Mouse (Mus musculus): ENCODE data around the gene Rheb.
"Not testable (repeated sequence)": the region's sequence is repeated elsewhere in the genome, so short reads cannot be mapped to it uniquely, and the experiment has no call there.

The Rheb gene

DNA sequence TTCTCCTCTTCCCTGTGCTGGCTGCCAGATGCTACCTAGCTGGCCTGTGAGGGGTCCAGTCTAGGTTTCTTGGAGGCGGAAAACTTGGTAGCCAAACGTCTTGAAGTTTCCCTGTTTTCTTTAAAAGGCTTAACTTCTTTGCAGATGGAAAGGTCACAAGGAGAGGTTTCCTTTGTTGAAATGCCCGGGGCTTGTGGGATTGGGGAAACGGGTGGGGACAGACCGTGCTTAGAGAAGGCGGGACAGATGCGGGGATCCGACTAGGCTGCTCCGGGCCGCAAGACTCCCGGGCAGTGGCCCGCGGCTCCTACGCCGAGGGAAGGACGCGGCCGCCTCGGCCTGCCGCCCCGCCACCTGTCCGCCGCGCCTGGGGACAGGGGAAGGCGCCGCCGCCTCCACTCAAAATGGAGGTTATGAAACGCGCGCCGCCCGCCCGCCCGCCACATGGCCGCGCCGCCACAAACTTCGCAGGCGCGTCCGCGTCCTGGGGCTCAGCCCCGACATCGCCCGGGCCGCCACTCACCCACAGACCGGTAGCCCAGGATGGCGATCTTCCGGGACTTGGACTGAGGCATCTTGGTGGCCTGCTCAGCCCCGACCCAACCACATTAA, 656 bp downstream of the Rheb start:
- DNase-seq, result peak in 1 of 2 experiments; percentile 67

DNA sequence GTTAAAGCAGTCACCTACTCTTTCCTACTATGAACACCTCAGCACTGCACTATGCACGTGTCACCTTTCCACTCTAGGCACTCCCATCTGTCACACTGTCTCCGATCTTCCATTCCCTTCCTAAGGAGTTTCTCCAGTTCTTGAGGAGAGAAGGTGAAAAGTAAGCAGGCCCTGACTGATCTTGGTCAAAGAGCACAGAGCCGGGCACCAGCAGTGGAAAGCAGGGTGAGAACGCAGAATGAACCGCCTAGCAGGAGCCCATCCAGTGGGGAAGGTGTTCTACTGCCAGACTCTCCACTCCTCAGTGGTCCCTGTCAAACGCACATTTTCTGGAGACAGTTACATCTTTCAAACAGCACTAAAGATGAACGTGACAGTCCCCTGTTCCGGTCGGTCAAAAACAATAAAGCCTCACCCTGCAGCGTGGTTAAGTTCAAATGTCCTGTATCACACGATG, 1.4 kb downstream of the Rheb start:
- DNase-seq, result peak in 1 of 2 experiments; percentile 31

DNA sequence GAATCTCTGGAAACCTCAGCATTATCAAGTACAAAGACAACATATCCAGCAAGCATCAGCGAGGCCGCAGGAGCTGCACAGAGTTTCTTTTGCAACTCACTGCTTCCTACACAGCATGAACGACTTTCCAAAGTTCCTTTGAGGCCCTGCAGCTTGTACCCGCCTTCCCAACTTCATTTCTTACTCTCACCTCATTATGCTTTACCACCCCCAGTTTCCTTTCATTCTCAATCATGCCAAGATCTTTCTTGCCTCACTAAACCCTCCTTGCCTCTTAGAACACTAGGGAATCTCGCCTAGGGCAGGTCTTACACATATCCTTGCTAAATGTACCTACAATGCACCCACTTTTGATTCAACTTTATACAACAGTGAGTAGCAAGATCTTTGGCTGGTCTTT, 7.9 kb downstream of the Rheb start:
- DNase-seq, result no peak

DNA sequence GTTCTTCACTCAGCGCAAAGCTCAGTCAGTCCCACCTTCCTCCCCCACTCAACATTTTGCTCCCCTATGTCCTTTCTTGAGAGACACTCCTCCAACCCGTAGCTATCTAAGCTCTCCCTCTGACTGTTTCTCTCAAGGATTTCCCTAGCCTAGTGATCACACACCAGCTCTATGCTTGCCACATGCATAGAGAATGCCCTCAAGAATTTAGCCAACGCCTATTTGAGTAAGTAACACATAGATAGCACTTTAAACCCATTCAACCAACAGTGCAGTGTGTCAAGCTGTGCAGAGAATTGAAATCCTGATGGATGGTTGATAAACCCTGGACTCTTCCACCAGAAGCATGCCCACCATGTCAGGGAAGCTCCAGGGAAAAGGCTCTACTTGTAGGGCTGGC, 10.5 kb downstream of the Rheb start:
- DNase-seq, result no peak

DNA sequence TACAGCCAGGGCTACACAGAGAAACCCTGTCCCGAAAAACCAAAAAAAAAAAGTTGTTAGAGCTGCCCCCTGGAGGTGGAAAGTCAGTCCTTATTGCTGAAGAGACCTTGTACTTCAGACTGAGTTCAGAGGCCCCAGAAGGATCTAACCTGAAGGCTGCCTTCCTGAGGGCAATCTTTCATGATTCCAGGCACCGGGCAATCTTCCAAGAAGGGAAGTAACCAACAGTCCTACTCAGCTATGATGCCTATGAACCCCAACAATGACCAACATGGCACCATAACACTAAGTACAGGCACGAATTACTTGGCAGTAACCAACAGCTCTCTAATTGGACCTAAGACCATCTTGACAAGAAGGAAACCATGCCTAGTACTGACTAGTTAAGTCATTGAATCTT, 14.0 kb downstream of the Rheb start:
- peak; percentile 18 to 39 for DNase-seq

DNA sequence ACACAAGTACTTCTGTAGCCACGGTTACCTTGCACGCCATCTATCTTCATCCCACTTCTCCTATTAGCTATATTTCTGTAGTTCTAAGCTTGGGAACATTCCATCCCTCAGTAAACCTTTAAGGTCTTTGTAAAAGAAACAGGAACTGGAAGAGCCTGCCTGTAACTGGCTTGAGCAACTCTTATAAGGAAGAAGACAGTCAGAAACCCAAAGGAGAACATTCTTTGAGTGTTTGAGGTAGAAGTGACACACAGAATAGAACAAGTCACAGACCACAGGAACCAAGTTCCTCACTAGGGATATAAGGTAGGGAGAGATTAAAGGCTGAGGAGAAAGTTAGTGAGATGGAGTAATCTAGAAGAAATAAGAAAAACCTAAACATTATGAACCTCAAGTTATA, 15.3 kb downstream of the Rheb start:
- no peak for DNase-seq

DNA sequence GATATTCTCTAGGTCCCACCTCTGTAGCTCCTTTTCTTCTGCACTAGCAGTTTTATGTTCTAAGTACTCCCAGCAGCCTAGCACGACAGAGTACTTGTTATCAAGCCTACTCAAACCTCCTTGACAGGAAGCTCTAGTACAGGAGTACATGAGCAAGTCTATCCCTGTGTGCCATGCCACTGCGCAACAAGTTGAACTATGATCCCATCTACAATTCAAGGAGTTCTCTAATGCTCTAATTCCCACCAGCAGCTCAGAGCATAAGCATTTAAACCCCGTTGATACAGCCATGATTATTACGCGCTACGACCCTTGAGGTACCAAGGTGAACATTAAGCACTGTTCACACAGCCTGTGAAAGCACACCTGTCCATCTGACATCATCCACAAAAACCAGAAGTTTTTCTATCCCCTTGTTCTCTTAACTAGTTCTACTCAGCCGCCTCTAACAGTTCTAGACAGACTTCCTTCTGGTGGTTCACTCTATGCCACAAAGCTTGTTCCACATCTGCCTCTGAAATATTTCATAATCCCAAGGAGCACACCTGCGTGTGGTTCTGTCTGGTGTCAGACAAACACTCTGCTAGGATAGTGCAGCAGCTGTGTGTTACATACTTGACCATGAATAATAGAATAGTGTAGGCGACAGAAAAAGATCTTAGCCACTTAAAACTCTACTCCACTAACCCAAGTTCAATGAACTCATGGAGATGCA, 16.2 kb downstream of the Rheb start:
- DNase-seq, result no peak

DNA sequence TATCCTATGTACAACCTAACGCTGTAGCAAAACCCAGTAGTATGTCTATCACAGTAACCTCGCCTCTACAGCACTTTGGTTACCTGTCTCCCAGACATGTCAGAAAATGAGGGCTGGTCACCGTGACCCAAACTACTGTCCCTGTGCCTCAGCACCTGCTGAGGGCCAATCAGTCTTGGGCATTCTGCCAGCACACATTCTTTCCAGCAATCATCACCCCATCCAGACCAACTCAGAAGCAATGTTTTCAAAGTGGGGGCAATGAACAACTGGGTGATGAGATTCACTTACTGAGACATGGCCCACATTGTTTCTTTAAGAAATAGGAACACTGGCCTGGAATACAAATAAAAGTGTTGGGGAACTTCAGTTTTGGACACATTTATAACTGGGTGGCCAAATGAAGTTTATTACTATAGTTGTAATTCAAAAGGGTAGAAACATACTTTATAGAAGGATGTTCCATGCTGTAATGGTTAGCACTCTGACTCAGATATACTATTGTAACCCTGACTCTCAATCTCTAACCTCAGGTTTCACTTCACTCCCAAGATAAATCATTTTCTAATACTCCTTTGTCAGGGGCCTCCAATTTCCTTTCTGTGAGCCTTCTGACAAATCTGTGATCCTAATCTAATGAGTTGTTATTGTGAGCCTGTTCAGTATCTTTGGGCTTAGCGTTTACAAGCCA, 16.9 kb downstream of the Rheb start:
- peak; percentile 23 to 28 for DNase-seq

DNA sequence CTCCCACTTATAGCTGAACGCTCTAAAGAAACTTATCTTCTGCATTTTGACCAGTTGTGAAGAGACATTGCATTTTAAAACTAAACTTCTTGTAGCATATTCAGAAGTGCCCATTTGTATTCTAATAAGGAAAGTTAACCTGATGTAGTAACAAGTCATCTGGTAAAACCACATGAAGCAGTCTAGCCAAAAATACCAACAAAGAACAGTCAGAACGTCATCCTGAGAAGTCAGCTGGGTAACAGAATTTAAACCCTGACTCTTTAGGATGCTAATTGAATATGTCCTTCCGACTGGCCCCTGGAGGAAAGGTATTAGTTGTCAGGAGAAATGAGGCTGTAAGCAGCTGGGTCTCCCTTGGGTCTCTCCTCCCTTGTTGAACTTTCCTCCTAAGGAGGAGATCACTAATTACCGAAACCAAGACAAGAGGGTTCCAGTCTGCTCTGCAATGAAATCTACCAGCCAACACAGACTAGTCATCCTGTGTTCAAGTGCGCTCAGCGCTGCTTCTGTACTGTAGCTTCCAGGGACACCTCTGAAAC, 18.5 kb downstream of the Rheb start:
- no peak for DNase-seq

DNA sequence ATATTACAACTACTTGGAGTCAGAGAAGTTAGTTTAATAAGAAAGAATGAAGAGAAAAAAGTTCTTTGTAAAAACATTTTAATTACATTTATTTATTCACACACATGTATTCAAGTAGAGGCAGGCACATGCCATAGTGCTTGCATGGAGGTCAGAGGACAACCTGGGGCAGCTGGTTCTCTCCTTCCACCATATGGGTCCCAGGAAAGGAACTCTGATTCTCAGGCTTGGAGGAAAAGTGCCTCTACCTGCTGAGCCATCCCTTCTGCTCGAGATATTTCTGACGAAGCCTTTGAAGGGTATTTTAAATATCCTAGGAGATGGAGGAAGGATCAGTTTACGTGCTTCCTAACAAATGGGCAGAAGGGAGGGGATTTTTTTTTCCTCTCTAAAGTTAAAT, 19.6 kb downstream of the Rheb start:
- peak; percentile 34 to 40 for DNase-seq

DNA sequence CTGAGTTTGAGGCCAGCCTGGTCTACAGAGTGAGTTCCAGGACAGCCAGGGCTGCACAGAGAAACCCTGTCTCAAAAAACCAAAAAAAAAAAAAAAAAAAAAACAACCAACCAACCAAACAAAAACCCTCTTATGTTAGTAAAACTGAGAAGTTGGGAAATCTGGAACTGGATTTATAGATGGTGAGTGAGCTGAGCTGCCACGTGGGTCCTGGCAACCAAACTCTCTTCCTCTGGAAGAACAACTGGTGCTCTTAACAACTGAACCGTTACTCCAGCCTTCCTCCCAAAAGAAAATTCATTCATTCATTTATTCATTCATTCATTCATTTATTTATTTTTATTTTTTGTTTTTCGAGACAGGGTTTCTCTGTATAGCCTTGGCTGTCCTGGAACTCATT, 20.2 kb downstream of the Rheb start:
- not testable (repeated sequence) for DNase-seq

DNA sequence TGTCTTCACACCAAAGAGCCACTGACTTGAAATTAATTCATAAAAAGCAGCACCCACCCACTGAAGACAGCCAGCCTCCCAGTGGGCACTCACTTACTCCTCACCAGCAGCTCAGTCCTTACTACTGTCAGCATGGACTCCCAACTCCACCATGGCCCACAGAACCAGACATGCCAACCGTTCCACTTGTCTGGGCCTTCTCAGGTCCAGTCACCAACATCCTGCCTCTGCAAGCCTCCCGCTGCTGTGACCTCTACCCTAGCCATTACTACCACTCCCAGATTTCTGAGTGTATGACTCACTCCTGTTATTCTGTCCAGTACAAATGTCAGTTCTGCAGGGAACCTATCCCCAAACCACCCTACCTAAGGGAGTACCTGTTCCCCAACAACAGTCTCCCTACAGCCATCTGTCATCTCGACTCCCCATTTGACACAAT, 21.0 kb downstream of the Rheb start:
- no peak for DNase-seq

DNA sequence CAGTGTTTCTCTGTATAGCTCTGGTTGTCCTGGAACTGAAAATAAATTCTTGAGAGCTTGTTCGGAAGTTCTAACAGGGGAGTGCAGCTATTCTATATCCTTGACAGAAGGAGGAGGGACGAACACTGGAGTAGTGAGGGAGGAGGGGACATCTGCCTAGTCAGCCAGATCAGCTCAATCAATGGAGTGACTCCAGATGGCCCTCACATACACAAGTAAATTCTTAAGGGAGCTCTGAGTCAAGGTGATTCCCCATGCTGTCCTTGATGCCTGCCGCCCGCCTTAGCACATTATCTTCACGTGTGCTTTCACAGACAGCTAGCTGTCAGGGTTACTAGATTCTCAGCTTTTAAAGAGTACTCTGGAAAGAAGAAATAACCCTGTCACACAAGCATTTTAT, 21.8 kb downstream of the Rheb start:
- DNase-seq, result peak; percentile 50 to 57

DNA sequence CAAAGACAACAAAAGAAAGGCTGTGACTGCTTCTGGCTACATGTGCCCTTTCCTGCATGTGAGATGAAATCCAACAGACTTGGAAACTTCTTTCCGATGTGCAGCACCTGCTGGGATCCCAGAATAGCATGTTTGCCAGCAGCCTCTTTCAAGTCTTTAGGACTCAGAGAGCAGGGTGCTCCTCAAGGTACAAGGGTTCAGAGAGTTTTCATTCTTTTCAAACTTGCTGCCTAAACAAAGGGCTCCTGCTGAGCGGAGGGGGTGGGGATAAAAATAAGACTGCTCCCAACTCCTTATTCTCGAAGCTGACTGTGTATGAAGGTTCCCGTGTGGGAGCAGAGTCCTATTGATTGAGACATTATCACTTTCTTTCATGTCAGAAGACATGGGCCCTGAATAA, 25.2 kb downstream of the Rheb start:
- no peak for DNase-seq

DNA sequence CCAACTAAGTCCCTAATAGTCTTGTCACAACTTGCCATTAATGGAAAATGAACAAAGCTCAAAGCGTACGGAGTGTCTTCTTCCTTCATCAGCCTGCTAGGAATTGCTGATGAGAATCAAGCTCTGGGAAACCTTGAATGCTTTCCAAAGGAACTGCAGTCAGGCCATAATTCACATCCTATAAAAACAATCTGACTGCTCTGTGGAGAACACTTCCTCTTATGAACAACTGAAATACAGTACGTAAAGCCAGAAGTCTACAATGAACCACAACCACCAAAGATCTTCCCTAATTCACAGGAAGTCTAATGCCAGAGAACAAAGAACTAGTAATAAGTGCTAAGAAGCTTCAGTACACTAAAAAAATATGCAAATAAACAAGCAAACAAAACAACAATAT, 28.5 kb downstream of the Rheb start:
- no peak for DNase-seq

DNA sequence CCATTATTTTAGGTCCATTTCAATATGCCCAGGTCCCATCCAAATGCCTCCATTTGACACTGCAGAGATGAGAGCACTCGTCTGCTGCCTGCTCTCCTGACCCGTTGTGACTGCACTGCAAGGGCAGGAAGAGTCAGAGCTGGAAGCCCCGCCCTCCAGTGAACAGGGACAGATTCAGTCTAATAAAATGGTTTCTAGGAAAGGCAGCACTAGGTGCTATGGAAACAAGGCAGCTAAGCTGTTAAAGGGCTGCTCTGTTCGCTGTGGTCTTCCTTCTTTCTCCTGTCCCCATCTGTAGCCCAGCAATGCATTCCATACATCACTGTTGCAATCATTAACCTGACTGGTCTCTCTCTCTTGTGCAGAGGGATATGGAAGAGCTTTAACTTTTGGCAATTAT, 29.4 kb downstream of the Rheb start:
- DNase-seq, result no peak

DNA sequence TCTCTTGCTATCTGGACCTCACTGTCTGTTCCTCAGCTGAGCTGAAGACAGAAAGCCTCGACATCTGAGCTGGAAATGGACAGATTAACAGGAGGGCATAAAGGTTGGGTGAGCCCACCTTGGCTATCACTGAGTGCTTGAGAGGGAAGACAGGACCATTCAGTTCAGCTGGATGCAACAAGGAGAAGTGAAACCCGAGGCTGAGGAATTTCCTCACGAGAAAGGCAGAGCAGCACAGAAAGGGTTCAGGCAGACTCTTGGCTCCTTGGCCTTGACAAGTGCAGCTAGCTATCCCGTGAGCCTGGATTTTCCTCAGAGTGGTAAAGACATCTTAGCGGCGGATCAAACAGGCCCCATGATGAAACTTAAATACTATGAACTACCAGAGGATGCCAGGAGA, 37.2 kb downstream of the Rheb start:
- no peak for DNase-seq

DNA sequence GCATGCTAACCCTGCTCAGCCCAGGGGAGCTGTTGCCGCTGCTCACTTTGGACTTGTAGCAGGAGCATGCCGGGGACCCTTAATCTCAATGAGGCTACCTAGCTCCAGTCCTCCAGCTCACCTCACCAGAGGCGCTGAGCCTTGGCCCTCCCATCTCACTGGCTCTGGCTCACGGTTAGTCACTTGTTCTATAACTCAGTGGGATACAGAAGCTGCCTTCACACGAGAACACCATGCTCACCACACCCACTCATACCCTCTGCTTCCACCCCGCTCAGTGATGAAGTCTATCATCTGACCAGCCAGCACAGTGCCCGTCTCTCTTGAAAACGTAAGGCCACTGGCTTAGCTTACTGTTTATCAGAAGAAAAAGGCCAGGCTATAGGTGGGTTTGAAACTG, 37.8 kb downstream of the Rheb start:
- DNase-seq, result no peak

DNA sequence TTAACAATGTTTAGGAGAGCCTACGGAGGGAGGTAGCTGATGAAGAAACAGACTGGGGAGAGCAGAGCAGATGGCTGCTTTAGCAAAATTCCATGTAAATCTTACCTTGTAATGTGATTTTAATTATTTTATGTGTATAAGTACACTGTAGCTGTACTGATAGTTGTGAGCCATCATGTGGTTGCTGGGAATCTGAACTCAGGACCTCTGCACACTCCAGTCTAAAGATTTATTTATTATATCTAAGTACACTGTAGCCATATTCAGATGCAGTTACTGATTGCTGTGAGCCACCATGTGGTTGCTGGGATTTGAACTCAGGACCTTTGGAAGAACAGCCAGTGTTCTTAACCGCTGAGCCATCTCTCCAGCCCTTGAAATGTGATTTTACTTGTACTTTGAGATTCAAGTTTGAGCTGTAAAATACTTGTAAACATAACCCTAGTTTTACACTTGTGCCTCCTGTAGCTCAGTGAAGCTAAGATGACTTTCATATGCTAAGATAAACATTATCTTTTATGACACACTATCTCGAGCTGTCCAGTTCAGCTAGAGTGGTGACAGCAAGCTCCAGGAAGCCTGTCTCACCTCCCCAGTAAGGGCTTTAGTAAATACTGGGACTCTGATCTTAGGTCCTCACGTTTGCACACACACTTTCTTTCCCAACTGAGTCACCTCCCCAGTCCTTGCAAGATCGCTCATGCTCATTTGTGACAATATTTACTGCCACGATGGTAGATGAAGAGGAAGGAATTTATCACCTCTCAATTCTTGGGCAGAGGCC, 40.4 kb downstream of the Rheb start:
- DNase-seq, result no peak

DNA sequence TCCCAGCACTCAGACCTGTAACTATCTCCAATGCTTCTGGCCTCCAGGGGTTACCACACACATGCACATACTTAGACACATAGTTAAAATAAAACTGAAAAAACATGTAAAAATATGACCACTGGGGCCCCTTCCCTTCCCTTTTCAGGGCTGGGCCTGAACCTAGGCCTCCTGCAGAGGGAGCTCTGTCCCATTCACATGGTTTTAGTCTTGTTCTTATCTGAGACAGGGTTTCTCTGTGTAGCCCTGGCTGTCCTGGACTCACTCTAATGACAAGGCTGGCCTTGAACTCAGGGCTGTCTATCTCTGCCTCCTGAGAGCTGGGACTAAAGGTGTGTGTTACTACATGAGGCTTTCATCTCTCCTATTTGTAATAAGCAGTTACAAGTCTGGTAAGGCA, 42.0 kb downstream of the Rheb start:
- DNase-seq, result peak in 1 of 2 experiments; percentile 30

DNA sequence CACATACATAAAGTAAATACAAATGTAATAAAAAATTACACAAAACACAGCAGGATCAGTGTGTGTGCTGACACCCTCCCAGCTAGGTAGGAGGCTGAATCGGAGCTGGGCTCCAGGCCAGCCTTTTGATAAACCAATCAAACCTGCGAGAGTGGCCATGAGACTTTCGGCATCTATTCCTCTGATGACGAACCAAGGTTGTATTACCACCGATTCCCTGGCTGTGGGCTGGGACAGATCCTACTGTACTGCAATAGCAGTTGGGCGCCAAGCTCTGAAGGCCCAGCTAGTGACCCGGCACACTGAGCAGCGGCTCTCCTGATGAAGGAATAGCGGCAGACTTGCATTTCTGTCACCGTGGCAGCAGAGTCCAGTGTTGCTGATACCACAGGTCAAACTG, 43.8 kb downstream of the Rheb start:
- peak in 1 of 2 experiments; percentile 35 for DNase-seq

DNA sequence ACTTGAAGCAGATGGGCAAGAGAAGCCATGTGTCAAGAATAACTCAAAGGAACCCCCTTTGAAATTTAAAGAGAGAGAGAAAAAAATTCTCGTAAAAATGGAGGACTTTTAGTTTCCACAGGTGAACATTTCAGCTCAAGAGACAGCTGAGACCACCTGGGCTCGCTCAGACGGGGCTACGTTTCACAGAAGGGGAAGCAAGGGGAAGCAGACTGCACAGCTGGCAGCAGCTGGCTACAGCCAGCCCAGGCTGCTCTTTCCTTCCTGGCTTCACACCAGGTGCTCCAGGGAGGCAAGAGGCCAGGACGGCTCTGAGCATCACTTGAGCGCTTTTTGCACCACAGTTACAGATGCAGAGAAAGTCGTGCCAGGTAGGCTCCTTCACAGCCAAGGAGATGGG, 44.6 kb downstream of the Rheb start:
- DNase-seq, result no peak

DNA sequence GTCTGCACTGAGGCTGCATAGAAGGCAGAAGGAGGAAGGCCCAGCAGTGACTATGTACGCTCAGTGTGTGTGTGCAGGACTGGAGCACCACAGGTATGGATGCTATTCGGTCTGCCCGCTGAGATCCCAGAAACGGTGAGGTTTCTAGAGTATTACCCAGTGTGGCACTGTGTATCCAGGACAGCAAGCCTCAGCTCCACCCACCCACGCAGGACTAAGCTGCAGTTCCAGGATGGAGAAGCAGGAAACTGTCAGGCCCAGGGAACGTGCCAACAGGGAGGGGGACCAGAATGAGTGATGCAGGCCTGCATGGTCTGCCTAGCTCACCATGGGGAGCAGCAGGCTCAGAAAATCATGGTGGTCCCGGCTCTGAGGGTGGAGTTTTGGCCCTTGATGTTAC, 49.5 kb downstream of the Rheb start:
- no peak for DNase-seq
